Mouse (Mus musculus): ENCODE data around the gene Stx5a. TPM values are rescaled to one million over a fixed set of nuclear protein-coding genes. Genes with fewer than 3 reads are reported as not detected.

Stx5a gene
- polyA plus RNA-seq, 1 experiment = 49.5 TPM

GRCm38 (mm10) chr19:8774086-8774835 is 33.0 kb downstream of the Stx5a start, which contains the start of gene Tmem179b:
Gene Tmem179b (minus strand): TSS chr19:8774467.
- peak; percentile 99 for TF ChIP-seq POLR2AphosphoS2 (IDR thresholded peaks at IDR 0.05; ENCODE audit: insufficient read length, low read depth)
- TF ChIP-seq USF1 (IDR thresholded peaks at IDR 0.05; ENCODE audit: low read depth) = no peak
- no peak for TF ChIP-seq MAX (IDR thresholded peaks at IDR 0.05; ENCODE audit: low read depth)
- TF ChIP-seq E2F4 (IDR thresholded peaks at IDR 0.05; ENCODE audit: insufficient read depth) = peak; percentile 67
- no peak for TF ChIP-seq TCF12 (IDR thresholded peaks at IDR 0.05; ENCODE audit: insufficient read depth, poor library complexity, severe bottlenecking)
- no peak for TF ChIP-seq MYOD1 (IDR thresholded peaks at IDR 0.05; ENCODE audit: control insufficient read depth in 1 of 3, insufficient read length in 2 of 3, low read depth in 2 of 3)
- no peak for TF ChIP-seq MYOG (IDR thresholded peaks at IDR 0.05; ENCODE audit: control insufficient read depth in 1 of 3, insufficient read depth in 1 of 3, insufficient read length in 2 of 3, low read depth in 2 of 3)
- TF ChIP-seq SRF (IDR thresholded peaks at IDR 0.05; ENCODE audit: control insufficient read depth, insufficient read length, low read depth) = no peak
- no peak for TF ChIP-seq TCF3 (IDR thresholded peaks at IDR 0.05; ENCODE audit: insufficient read length, low read depth)
- no peak for TF ChIP-seq REST (IDR thresholded peaks at IDR 0.05; ENCODE audit: insufficient read depth, insufficient read length)
- no peak for TF ChIP-seq CEBPB (IDR thresholded peaks at IDR 0.05; ENCODE audit: insufficient read depth, poor library complexity, severe bottlenecking)
- peak; percentile 91 for TF ChIP-seq POLR2A (IDR thresholded peaks at IDR 0.05; ENCODE audit: insufficient read length, low read depth)
- H3K79me2 ChIP-seq (ENCODE audit: control insufficient read depth, insufficient read depth) = peaks cover 18% of the 10 kb centered on the region
- peaks cover 15% of the 10 kb centered on the region for H3K36me3 ChIP-seq (ENCODE audit: control insufficient read depth, insufficient read depth)
- H3K4me2 ChIP-seq (ENCODE audit: low read depth) = peak within 1 kb of the TSS; percentile 83
- no peaks in the 10 kb centered on the region for H3K27me3 ChIP-seq (ENCODE audit: control insufficient read depth, insufficient read depth, insufficient read length)
- peak within 1 kb of the TSS; percentile 66 for H3K4me3 ChIP-seq
- H3ac ChIP-seq (ENCODE audit: control insufficient read depth, insufficient read length) = peak within 1 kb of the TSS; percentile 93

GRCm38 (mm10) chr19:8774951-8775421 is 33.8 kb downstream of the Stx5a start:
- Histone ChIP-seq H3K4me3 (peak overlapping the region; percentile 66), H3ac (ENCODE audit: control insufficient read depth, insufficient read length) (peak overlapping the region; percentile 93), H3K36me3 (ENCODE audit: control insufficient read depth, insufficient read depth) (peaks cover 13% of the 10 kb centered on the region), H3K4me2 (ENCODE audit: low read depth) (peak overlapping the region; percentile 83), H3K79me2 (ENCODE audit: control insufficient read depth, insufficient read depth) (peaks cover 17% of the 10 kb centered on the region), H3K27me3 (ENCODE audit: control insufficient read depth, insufficient read depth, insufficient read length) (no peaks in the 10 kb centered on the region)
- TF ChIP-seq POLR2AphosphoS2 (IDR thresholded peaks at IDR 0.05; ENCODE audit: insufficient read length, low read depth) (no peak), MAX (IDR thresholded peaks at IDR 0.05; ENCODE audit: low read depth) (no peak), POLR2A (IDR thresholded peaks at IDR 0.05; ENCODE audit: insufficient read length, low read depth) (no peak), USF1 (IDR thresholded peaks at IDR 0.05; ENCODE audit: low read depth) (no peak), CEBPB (IDR thresholded peaks at IDR 0.05; ENCODE audit: insufficient read depth, poor library complexity, severe bottlenecking) (no peak), MYOD1 (IDR thresholded peaks at IDR 0.05; ENCODE audit: control insufficient read depth in 1 of 3, insufficient read length in 2 of 3, low read depth in 2 of 3) (no peak), TCF3 (IDR thresholded peaks at IDR 0.05; ENCODE audit: insufficient read length, low read depth) (no peak), SRF (IDR thresholded peaks at IDR 0.05; ENCODE audit: control insufficient read depth, insufficient read length, low read depth) (no peak), MYOG (IDR thresholded peaks at IDR 0.05; ENCODE audit: control insufficient read depth in 1 of 3, insufficient read depth in 1 of 3, insufficient read length in 2 of 3, low read depth in 2 of 3) (no peak), REST (IDR thresholded peaks at IDR 0.05; ENCODE audit: insufficient read depth, insufficient read length) (no peak), TCF12 (IDR thresholded peaks at IDR 0.05; ENCODE audit: insufficient read depth, poor library complexity, severe bottlenecking) (no peak), E2F4 (IDR thresholded peaks at IDR 0.05; ENCODE audit: insufficient read depth) (no peak)

- Histone ChIP-seq H3ac (ENCODE audit: control insufficient read depth, insufficient read length) (peak within 1 kb of the TSS; percentile 5), H3K4me2 (ENCODE audit: low read depth) (peak within 1 kb of the TSS; percentile 87), H3K79me2 (ENCODE audit: control insufficient read depth, insufficient read depth) (no peaks in the 10 kb centered on the region), H3K27me3 (ENCODE audit: control insufficient read depth, insufficient read depth, insufficient read length) (no peaks in the 10 kb centered on the region), H3K4me3 (peak within 1 kb of the TSS; percentile 48), H3K36me3 (ENCODE audit: control insufficient read depth, insufficient read depth) (no peaks in the 10 kb centered on the region)
- TF ChIP-seq POLR2AphosphoS2 (IDR thresholded peaks at IDR 0.05; ENCODE audit: insufficient read length, low read depth) (peak; percentile 64), USF1 (IDR thresholded peaks at IDR 0.05; ENCODE audit: low read depth) (peak; percentile 99), MAX (IDR thresholded peaks at IDR 0.05; ENCODE audit: low read depth) (no peak), POLR2A (IDR thresholded peaks at IDR 0.05; ENCODE audit: insufficient read length, low read depth) (peak; percentile 77), TCF3 (IDR thresholded peaks at IDR 0.05; ENCODE audit: insufficient read length, low read depth) (no peak), MYOG (IDR thresholded peaks at IDR 0.05; ENCODE audit: control insufficient read depth in 1 of 3, insufficient read depth in 1 of 3, insufficient read length in 2 of 3, low read depth in 2 of 3) (peak in 1 of 3 experiments; percentile 31), E2F4 (IDR thresholded peaks at IDR 0.05; ENCODE audit: insufficient read depth) (peak; percentile 65), SRF (IDR thresholded peaks at IDR 0.05; ENCODE audit: control insufficient read depth, insufficient read length, low read depth) (peak; percentile 63), MYOD1 (IDR thresholded peaks at IDR 0.05; ENCODE audit: control insufficient read depth in 1 of 3, insufficient read length in 2 of 3, low read depth in 2 of 3) (peak in 2 of 3 experiments; percentile 49 to 64)
Measured at GRCm38 (mm10) chr19:8786008-8786781, 45.0 kb downstream of the Stx5a start, which contains the start of gene Taf6l. Gene Taf6l (minus strand): TSS chr19:8786417.

- no peak for TF ChIP-seq POLR2A (IDR thresholded peaks at IDR 0.05; ENCODE audit: insufficient read length, low read depth)
- TF ChIP-seq CEBPB (IDR thresholded peaks at IDR 0.05; ENCODE audit: insufficient read depth, poor library complexity, severe bottlenecking) = no peak
- TF ChIP-seq TCF3 (IDR thresholded peaks at IDR 0.05; ENCODE audit: insufficient read length, low read depth) = no peak
- TF ChIP-seq E2F4 (IDR thresholded peaks at IDR 0.05; ENCODE audit: insufficient read depth) = no peak
- TF ChIP-seq SRF (IDR thresholded peaks at IDR 0.05; ENCODE audit: control insufficient read depth, insufficient read length, low read depth) = no peak
- no peak for TF ChIP-seq MYOG (IDR thresholded peaks at IDR 0.05; ENCODE audit: control insufficient read depth in 1 of 3, insufficient read depth in 1 of 3, insufficient read length in 2 of 3, low read depth in 2 of 3)
- TF ChIP-seq MAX (IDR thresholded peaks at IDR 0.05; ENCODE audit: low read depth) = no peak
- no peak for TF ChIP-seq TCF12 (IDR thresholded peaks at IDR 0.05; ENCODE audit: insufficient read depth, poor library complexity, severe bottlenecking)
- no peak for TF ChIP-seq POLR2AphosphoS2 (IDR thresholded peaks at IDR 0.05; ENCODE audit: insufficient read length, low read depth)
- TF ChIP-seq USF1 (IDR thresholded peaks at IDR 0.05; ENCODE audit: low read depth) = no peak
- no peak for TF ChIP-seq REST (IDR thresholded peaks at IDR 0.05; ENCODE audit: insufficient read depth, insufficient read length)
- Histone ChIP-seq H3K4me3 (no peak overlapping the region), H3K36me3 (ENCODE audit: control insufficient read depth, insufficient read depth) (peaks cover 8% of the 10 kb centered on the region), H3ac (ENCODE audit: control insufficient read depth, insufficient read length) (no peak overlapping the region), H3K27me3 (ENCODE audit: control insufficient read depth, insufficient read depth, insufficient read length) (no peaks in the 10 kb centered on the region), H3K79me2 (ENCODE audit: control insufficient read depth, insufficient read depth) (no peaks in the 10 kb centered on the region), H3K4me2 (ENCODE audit: low read depth) (no peak overlapping the region)
Measured at GRCm38 (mm10) chr19:8788521-8788920, 47.3 kb downstream of the Stx5a start.
